Mouse (Mus musculus): ENCODE data around the gene Ss18l2.

- no peak for TF ChIP-seq MAFK (IDR thresholded peaks at IDR 0.05; ENCODE audit: insufficient replicate concordance, low read length)
- no peak for TF ChIP-seq NELFE (IDR thresholded peaks at IDR 0.05; ENCODE audit: low read depth, low read length)
- no peak for TF ChIP-seq HCFC1 (IDR thresholded peaks at IDR 0.05; ENCODE audit: low read depth, low read length)
- no peak for TF ChIP-seq POLR2A (IDR thresholded peaks at IDR 0.05; ENCODE audit: low read depth, low read length)
- no peak for TF ChIP-seq CTCF (conservative IDR thresholded peaks at IDR 0.05 in 1 of 2, IDR thresholded peaks at IDR 0.05 in 1 of 2; ENCODE audit: low read depth in 2 of 2, low read length in 2 of 2)
- no peak for TF ChIP-seq GABPA (IDR thresholded peaks at IDR 0.05; ENCODE audit: insufficient replicate concordance, low read depth, low read length)
- TF ChIP-seq KAT2A (IDR thresholded peaks at IDR 0.05; ENCODE audit: insufficient replicate concordance, low read length): no peak
- no peak for TF ChIP-seq CHD2 (IDR thresholded peaks at IDR 0.05; ENCODE audit: low read length)
Measured at GRCm38 (mm10) chr9:121694736-121695135, 15.4 kb upstream of the Ss18l2 start.

All from CH12.LX (cell line).